Mouse (Mus musculus): ENCODE results near the gene Gtf2i. TPM values are rescaled to one million over a fixed set of nuclear protein-coding genes. Genes with fewer than 3 reads are reported as not detected.

Gene Gtf2i
- total and polyA plus RNA-seq, 2 experiments from 2014 or later = 77.2 to 96.4 TPM

- ATAC-seq (ENCODE audit: low FRiP score) = no peak
Observed at GRCm38 (mm10) chr5:134209931-134210554, 104.5 kb downstream of the Gtf2i start.

GRCm38 (mm10) chr5:134206721-134207120 is 107.8 kb downstream of the Gtf2i start:
- no peak for ATAC-seq (ENCODE audit: low FRiP score)
- H3K4me2 ChIP-seq (ENCODE audit: low read depth, low read length, poor library complexity, severe bottlenecking) = no peak overlapping the region
- no peak overlapping the region for H3K4me3 ChIP-seq (ENCODE audit: low read depth, low read length)

More at GRCm38 (mm10) chr5:134209931-134210554, 104.5 kb downstream of the Gtf2i start:
- Histone ChIP-seq H3K9me3 (ENCODE audit: low read length) (no peaks in the 10 kb centered on the region), H3K27ac (ENCODE audit: low read depth, low read length) (no peak overlapping the region), H3K9ac (replicated peaks; ENCODE audit: low read length, poor library complexity, severe bottlenecking) (no peak overlapping the region), H3K4me2 (ENCODE audit: low read depth, low read length, poor library complexity, severe bottlenecking) (no peak overlapping the region), H3K4me1 (ENCODE audit: insufficient read depth, low read length) (no peaks in the 10 kb centered on the region), H3K4me3 (ENCODE audit: low read depth, low read length) (no peak overlapping the region), H3K27me3 (ENCODE audit: insufficient read depth, low read length) (no peaks in the 10 kb centered on the region), H3K36me3 (ENCODE audit: insufficient read depth, low read length) (peaks cover 23% of the 10 kb centered on the region)
- no peak for TF ChIP-seq CTCF (IDR thresholded peaks at IDR 0.05)
- peak; percentile 9 for DNase-seq (ENCODE audit: low spot score)
- WGBS = 63% methylated on average over 11 of the region's 11 CpGs

GRCm38 (mm10) chr5:134193664-134194063 is 120.9 kb downstream of the Gtf2i start:
- H3K36me3 ChIP-seq (ENCODE audit: insufficient read depth, low read length) = peaks cover 30% of the 10 kb centered on the region
- no peaks in the 10 kb centered on the region for H3K27me3 ChIP-seq (ENCODE audit: insufficient read depth, low read length)
- ATAC-seq (ENCODE audit: low FRiP score) = no peak
- WGBS = 91% methylated on average over 8 of the region's 8 CpGs
- TF ChIP-seq CTCF (IDR thresholded peaks at IDR 0.05) = no peak
- no peak overlapping the region for H3K4me3 ChIP-seq (ENCODE audit: low read depth, low read length)
- H3K9me3 ChIP-seq (ENCODE audit: low read length) = no peaks in the 10 kb centered on the region
- no peak overlapping the region for H3K4me2 ChIP-seq (ENCODE audit: low read depth, low read length, poor library complexity, severe bottlenecking)
- H3K4me1 ChIP-seq (ENCODE audit: insufficient read depth, low read length) = no peaks in the 10 kb centered on the region
- DNase-seq (ENCODE audit: low spot score) = no peak
- no peak overlapping the region for H3K9ac ChIP-seq (replicated peaks; ENCODE audit: low read length, poor library complexity, severe bottlenecking)
- no peak overlapping the region for H3K27ac ChIP-seq (ENCODE audit: low read depth, low read length)

More at GRCm38 (mm10) chr5:134206721-134207120, 107.8 kb downstream of the Gtf2i start:
- Histone ChIP-seq H3K27me3 (ENCODE audit: insufficient read depth, low read length) (no peaks in the 10 kb centered on the region), H3K36me3 (ENCODE audit: insufficient read depth, low read length) (peaks cover 28% of the 10 kb centered on the region), H3K27ac (ENCODE audit: low read depth, low read length) (no peak overlapping the region), H3K4me1 (ENCODE audit: insufficient read depth, low read length) (no peaks in the 10 kb centered on the region), H3K9me3 (ENCODE audit: low read length) (no peaks in the 10 kb centered on the region), H3K9ac (replicated peaks; ENCODE audit: low read length, poor library complexity, severe bottlenecking) (no peak overlapping the region)
- 87% methylated on average over 10 of the region's 10 CpGs for WGBS
- no peak for TF ChIP-seq CTCF (IDR thresholded peaks at IDR 0.05)
- no peak for DNase-seq (ENCODE audit: low spot score)

GRCm38 (mm10) chr5:134188571-134188970 is 126.0 kb downstream of the Gtf2i start:
- no peak overlapping the region for H3K27ac ChIP-seq (ENCODE audit: low read depth, low read length)
- no peak overlapping the region for H3K4me3 ChIP-seq (ENCODE audit: low read depth, low read length)
- H3K27me3 ChIP-seq (ENCODE audit: insufficient read depth, low read length) = no peaks in the 10 kb centered on the region
- WGBS = 90% methylated on average over 7 of the region's 7 CpGs
- no peak for ATAC-seq (ENCODE audit: low FRiP score)
- H3K9me3 ChIP-seq (ENCODE audit: low read length) = no peaks in the 10 kb centered on the region
- no peak overlapping the region for H3K4me2 ChIP-seq (ENCODE audit: low read depth, low read length, poor library complexity, severe bottlenecking)
- no peak overlapping the region for H3K9ac ChIP-seq (replicated peaks; ENCODE audit: low read length, poor library complexity, severe bottlenecking)
- TF ChIP-seq CTCF (IDR thresholded peaks at IDR 0.05) = no peak
- 0 out of 2 replicates have a peak, but pooled peaks cover 8% of the 10 kb centered on the region for H3K36me3 ChIP-seq (ENCODE audit: insufficient read depth, low read length)
- no peaks in the 10 kb centered on the region for H3K4me1 ChIP-seq (ENCODE audit: insufficient read depth, low read length)
- no peak for DNase-seq (ENCODE audit: low spot score)

Small RNA genes lying within 50 kb of the gene (microRNA-seq; reads per million reads assigned to microRNA genes)
- gene Mir3965 (ENCODE audit: borderline number of aligned reads) = not detected

Other genes starting within 250 kb of the Gtf2i start
- gene Castor2, start 215.0 kb downstream of the Gtf2i start, total RNA-seq (2014; rRNA removed) = 32.3 and 33.6 TPM in 2 replicates
- gene Castor2, start 215.0 kb downstream of the Gtf2i start, polyA plus RNA-seq (2015; fragmentation: Nextera tagmentation; extraction: Ambion mirVana) = 27.0 and 27.6 TPM in 2 replicates
- 15.1 and 16.2 TPM in 2 replicates for gene Rcc1l, start 138.0 kb downstream of the Gtf2i start, total RNA-seq (2014; rRNA removed)
- gene Rcc1l, start 138.0 kb downstream of the Gtf2i start, polyA plus RNA-seq (2015; fragmentation: Nextera tagmentation; extraction: Ambion mirVana) = 20.1 and 21.2 TPM in 2 replicates
- 17.3 and 27.0 TPM in 2 replicates for gene Gtf2ird2, start 130.7 kb downstream of the Gtf2i start, total RNA-seq (2014; rRNA removed)
- gene Gtf2ird2, start 130.7 kb downstream of the Gtf2i start, polyA plus RNA-seq (2015; fragmentation: Nextera tagmentation; extraction: Ambion mirVana) = 14.7 and 15.5 TPM in 2 replicates
- 4.3 and 9.2 TPM in 2 replicates for gene Ncf1, start 85.1 kb downstream of the Gtf2i start, total RNA-seq (2014; rRNA removed)
- 2.1 and 2.2 TPM in 2 replicates for gene Ncf1, start 85.1 kb downstream of the Gtf2i start, polyA plus RNA-seq (2015; fragmentation: Nextera tagmentation; extraction: Ambion mirVana)
- 53.4 and 69.5 TPM in 2 replicates for gene Gtf2ird1, start 142.0 kb upstream of the Gtf2i start, total RNA-seq (2014; rRNA removed)
- 50.9 and 54.3 TPM in 2 replicates for gene Gtf2ird1, start 142.0 kb upstream of the Gtf2i start, polyA plus RNA-seq (2015; fragmentation: Nextera tagmentation; extraction: Ambion mirVana)
- 148 and 153 TPM in 2 replicates for gene Clip2, start 237.7 kb upstream of the Gtf2i start, total RNA-seq (2014; rRNA removed)
- gene Clip2, start 237.7 kb upstream of the Gtf2i start, polyA plus RNA-seq (2015; fragmentation: Nextera tagmentation; extraction: Ambion mirVana) = 13.1 TPM in 2 replicates
- not detected in 2 replicates for gene Syna, start 245.4 kb upstream of the Gtf2i start, total RNA-seq (2014; rRNA removed)
- gene Syna, start 245.4 kb upstream of the Gtf2i start, polyA plus RNA-seq (2015; fragmentation: Nextera tagmentation; extraction: Ambion mirVana) = 0.93 and 1.1 TPM in 2 replicates